Mouse (Mus musculus) E14TG2a.4 (cell line): ENCODE measurements around the gene Anxa5.

Experiments
- CTCF ChIP-seq: conservative IDR thresholded peaks from 2 replicates; pipeline ENCODE4 v1.5.1; 2014; ENCODE audit warnings: low read length
- NANOG ChIP-seq: IDR thresholded peaks from 2 replicates; pipeline ENCODE4 v1.6.1; 2014; ENCODE audit warnings: borderline replicate concordance, low read length, mixed read lengths

DNA sequence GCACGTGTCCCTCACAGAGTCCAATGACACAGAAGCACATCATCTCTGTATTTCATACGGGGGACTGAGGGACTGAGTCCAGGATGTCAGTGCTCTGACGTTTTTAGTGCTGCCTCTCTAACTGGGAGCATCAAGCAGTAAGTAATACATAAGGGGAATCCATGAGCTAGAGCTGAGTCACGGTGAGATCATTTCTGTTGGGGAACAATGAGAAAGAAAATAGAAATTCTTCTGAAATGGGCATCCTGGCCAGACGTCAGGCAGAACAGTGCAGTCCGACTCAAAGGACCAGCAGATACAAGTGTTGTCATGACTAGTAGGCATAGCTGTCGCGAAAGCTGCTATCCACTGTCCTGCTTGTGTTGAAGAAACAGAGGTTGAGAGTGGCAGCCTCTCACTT lies 25.3 kb upstream of the Anxa5 start:
- no peak for TF ChIP-seq CTCF
- TF ChIP-seq NANOG: no peak
